Mouse (Mus musculus): ENCODE measurements at regions not wholly inside any gene's neighbourhood (a gene's known extent, or its start where the extent isn't known, plus 50 kb on each side); places are given as distances from the start of the nearest gene placed in this dataset.

DNA sequence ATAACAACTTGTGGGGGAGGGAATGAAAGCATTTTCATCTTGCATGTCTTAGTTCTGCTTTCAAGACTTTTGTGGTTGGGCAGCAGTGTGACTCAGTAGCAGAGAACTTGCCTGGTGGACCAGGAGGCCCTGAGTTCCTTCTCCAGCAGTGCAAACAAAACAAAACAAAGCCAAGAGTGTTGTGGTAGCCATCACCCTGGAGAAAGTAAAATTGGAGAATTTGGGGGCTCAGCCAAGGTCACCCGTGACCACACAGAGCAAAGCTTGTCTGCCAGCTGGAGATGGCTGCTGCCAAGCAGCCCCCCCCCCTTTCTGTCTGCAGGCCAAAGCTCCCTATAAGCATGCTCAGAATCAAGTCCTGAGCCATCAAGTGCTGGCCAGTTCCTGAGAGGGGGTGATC, 279.2 kb downstream of the Bcor start:
- ATAC-seq (replicated peaks; ENCODE audit: low FRiP score, poor library complexity, severe bottlenecking), result no peak

DNA sequence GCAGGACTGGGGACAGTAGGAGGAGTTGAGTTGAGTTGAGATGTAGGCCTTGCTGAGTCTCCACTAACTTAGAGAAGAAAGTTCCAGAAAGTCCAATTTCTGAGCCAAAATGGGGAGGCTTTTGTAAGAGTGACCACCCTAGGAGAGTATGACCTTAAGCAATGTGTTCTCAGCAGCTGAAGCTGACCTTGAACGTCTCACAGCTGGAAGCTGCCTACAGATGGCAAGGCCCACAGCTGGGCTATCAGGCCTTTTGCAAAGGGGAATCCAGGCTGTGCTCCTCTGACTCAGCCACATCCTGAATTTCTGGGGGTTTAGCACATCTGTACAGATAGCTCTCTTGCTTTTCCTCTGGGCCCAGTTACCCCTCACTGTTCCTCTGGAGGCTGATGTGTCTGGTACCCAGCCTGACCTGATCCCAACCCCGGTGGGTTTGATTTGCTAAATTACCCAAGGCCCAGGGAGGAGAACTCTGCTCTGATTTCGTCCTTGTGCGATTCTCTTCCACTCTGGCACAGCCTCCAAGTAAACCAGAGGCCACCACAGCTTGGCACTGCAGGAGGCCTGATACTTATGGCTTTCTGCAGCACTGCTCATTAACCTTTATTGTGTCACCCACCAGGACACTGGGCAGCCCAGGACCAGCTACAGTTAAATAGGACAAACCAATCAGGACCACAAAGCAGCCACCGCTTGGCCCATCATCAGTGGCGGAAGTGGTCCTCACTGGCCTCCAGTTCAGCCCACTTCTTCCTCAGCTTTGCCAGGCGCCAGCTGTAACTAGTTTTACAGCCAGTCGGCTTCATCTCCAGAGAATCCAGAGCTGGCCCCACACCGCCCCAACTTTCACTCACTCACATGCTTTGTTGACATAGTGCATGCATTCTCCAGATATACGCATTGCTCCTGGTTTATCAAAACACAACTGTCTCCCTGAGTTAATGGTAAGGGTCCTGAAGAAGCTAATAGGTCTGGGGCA, 276.1 kb downstream of the Bcor start:
- no peak for ATAC-seq (replicated peaks; ENCODE audit: low FRiP score, poor library complexity, severe bottlenecking)

DNA sequence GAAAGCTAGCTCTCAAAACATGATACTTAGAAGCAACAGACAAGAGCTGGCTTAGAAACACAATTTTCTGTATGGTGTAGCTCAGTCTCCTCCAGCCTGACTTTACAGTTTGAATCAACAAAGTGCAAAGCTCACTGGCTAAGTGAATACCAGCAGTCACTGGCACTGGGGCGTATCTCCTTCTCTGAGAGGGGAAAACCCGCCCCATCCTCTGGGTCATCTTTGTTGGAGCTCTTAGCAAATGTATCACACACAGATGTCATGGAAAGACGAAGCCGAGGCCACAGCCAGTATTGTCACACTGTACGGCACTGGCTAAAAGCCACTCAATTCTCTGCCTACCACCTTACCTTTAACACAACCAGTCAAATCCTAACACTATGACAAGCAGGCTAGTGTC, 267.8 kb downstream of the Bcor start:
- no peak for ATAC-seq (replicated peaks; ENCODE audit: low FRiP score, poor library complexity, severe bottlenecking)

DNA sequence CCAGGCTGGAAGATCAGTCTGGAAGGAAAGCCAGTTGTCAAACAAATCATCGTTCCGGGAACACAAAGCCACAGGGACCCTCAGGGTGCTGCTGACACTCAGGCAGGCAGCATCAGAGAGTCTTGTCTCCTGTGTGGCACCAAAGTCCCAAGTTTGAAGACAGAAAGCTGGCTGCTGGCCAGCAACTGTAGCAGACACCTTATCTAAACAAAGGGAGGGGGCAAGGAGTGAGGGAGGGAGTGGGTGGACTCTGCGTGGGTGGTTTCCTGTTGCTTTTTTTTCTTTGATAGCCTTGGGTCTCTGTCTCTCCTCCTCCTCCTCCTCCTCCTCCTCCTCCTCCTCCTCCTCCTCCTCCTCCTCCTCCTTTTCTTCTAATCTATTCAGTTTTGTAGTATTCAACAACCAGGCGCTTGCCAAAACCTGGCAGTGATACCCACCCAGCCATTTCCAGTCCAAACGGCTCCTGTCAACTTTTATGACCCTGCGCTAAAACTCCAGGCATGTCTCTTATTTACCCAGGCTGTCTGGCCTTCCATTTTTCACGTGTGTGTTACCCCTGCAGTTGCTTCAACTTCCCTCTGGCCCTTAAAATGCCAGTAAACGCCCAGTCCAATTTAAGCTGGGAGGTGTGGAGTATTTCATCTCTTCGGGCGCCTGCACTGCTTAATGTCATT, 266.4 kb downstream of the Bcor start:
- no peak for ATAC-seq (replicated peaks; ENCODE audit: low FRiP score, poor library complexity, severe bottlenecking)

DNA sequence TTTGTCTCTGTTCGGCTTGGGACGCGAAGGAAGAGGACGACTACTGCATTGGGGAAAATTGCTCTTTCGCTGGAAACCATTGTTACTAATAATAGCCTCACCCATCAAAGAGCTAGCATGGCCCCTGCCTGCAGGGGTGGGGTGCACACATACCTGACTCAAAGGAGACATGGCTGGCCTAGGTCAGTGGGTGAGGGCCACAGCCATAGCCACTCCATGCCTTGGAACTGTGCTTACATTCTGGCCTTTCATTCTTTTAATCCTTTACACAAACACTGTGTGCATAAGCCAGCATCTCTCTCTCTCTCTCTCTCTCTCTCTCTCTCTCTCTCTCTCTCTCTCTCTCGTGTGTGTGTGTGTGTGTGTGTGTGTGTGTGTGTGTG, 265.9 kb downstream of the Bcor start:
- ATAC-seq (replicated peaks; ENCODE audit: low FRiP score, poor library complexity, severe bottlenecking), result no peak

DNA sequence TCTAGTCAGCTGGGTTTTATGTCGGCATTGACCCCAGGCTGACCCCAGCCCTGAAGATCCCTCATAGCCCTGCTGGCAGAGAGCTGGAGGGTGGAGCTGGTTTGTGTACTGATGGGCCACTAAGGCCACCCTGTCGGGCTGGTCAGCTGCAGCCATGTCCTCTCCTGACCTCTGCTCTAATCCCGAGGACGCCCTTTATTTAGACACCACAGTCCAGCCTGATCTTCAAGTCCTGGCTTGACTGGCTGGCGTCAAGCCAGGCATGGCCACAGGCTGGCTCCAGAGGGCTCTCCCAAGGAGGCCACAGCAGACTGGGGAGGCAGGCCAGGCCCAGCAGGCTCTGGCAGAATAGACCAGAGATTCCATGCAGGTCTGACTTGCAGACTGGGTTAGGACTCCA, 264.8 kb downstream of the Bcor start:
- no peak for ATAC-seq (replicated peaks; ENCODE audit: low FRiP score, poor library complexity, severe bottlenecking)

DNA sequence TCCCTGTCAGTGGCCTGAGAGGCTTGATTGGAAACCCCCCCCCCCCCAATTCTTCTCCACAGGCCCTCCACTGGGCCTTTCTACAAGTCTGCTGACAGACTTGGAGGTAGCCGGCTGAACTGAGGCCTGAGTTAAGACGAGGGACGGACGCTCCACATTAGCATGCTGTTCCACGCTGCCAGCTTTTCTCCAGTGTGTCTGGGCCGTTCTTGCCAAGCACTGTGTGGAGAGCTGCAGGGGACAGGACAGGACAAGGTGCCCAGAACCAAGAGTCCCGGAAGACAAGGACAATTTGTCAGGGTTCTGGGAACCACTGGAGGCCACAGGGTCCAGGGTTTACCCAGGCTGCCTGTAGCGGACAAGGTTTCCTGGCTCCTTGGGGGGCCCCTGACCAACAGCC, 261.9 kb downstream of the Bcor start:
- ATAC-seq (replicated peaks; ENCODE audit: low FRiP score, poor library complexity, severe bottlenecking), result no peak

DNA sequence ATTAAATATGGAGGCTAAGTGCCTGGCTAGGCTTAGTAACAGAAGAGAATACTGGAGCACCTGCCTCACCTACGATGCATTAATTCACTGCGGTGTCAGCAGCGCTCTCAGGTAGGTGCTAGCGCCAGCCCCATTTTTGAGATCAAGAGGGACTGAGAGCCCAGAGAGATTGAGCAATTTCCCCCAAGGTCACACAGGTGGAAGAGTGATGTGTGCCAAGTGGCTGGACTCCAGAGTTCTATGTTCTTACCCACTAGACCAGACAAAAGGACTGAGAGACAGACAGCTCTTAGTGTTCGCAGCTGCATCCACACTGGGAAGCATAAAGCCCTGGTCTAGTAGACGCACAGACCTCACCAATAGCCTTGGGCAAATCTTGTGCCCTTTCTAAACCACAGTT, 261.1 kb downstream of the Bcor start:
- ATAC-seq (replicated peaks; ENCODE audit: low FRiP score, poor library complexity, severe bottlenecking), result no peak

DNA sequence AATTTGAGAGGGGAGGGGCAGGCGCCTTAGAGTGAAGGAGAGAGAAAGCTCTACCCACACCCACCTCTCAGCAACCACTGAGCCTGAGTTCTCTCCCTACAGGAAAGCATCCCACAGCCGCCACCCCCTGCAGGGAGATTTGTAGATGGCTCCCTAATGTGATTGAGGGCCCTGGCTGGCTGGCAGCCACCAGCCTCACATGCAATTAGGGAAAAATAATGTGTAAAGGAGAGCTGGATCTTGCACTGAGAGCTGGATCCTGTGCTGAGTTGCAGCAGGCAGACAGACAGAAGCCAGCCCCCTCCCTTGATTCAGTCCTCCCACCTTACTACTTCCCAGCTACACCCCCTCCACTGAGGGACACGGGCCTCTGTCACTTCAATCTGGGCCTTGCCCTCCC, 260.2 kb downstream of the Bcor start:
- ATAC-seq (replicated peaks; ENCODE audit: low FRiP score, poor library complexity, severe bottlenecking), result no peak

DNA sequence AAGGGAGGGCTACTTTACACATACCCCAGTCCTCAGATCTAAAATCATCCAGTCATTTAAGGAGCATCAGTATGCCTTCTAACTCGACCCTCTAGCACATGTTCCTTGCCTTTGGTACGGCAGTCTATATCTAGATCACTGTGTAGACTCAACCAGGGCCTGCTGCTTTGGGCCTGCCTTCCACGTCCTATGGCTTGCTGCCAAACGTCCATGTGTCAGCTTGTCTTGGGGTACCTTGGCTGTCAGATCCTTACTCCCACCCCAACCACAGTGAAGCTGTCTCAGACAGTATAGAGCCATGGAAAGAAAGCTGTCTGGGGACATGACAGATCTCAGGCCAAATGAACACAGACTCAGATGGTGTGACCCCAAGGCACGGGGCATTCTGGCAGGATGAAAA, 258.4 kb downstream of the Bcor start:
- ATAC-seq (replicated peaks; ENCODE audit: low FRiP score, poor library complexity, severe bottlenecking), result no peak

DNA sequence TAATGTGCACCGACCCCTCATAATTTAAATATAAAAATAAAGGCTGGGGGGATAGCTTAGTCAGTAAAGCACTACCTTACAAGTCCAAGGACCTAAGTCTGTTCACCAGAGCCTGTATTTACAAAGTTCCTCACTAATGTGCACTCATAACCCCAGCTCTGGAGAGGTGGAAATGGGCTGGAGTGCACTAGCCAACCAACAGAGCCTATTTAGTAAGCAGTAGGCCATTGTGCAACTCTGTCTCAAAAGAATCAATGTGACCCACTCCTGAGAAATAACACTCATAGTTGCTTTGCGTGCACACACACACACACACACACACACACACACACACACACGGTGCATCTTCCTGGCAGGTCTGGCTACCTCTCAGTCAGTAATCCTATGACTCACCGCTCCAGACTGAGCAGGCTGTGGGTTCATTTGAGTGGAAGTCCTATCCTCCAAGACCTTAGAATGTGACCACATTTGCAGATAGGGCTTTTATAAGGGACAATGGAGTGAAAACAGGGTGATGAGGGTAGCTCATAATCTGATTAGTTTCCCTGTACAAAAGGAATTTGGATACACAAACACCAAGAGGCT, 256.9 kb downstream of the Bcor start:
- no peak for ATAC-seq (replicated peaks; ENCODE audit: low FRiP score, poor library complexity, severe bottlenecking)

DNA sequence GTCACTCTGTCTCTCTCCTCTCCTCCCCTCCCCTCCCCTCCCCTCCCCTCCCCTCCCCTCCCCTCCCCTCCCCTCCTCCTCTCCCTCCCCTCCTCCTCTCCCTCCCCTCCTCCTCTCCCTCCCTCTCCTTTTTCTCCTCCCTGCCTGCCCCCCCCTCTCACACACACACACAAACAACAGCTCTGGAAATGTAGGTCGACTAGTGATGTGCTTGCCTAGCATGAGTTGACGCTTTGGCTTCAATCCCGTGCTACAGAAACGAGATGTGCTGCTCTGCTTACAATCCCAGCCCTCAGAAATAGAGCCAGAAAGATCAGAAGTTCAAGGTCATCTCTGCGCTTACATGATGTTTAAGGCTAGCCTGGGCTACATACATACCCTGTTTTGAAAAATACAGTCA, 254.9 kb downstream of the Bcor start:
- ATAC-seq (replicated peaks; ENCODE audit: low FRiP score, poor library complexity, severe bottlenecking), result no peak

DNA sequence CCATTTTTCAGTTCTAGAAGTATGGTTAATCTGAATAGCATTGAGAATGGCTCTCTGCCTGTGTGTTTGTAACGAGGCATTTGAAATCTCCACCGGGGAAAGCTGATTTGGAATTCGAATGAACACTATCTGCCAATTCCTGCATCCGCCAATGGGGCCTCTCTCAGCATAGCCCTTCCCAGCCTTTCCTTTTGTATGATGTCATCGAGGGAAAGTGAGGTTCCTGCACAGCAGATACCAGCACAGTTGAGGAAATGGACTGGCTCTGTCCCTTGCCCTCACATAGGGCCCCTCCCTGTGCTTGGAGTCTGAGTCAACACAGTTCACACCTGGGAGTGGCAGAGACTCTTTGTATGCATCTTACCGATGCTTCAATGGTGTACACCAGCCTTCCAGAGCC, 253.0 kb downstream of the Bcor start:
- no peak for ATAC-seq (replicated peaks; ENCODE audit: low FRiP score, poor library complexity, severe bottlenecking)

DNA sequence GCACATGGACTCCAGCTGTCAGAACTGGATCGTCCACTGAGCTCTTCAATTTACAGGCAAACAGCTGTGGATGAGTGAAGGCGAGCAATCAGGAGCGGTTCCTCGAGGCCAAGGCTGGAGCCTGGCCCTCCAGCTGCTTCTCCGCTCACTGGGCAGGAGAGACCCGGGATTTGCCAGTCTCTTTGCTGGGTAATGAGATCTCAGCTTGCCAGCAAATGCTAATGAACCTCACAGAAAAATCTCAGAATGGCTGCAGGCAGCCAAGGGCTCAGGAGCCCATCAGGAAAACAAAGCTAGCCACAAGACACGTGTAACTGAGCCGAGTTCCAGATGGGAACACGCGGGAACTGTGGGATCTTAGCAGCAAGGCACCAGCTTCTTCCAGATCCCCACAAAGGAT, 244.2 kb downstream of the Bcor start:
- ATAC-seq (replicated peaks; ENCODE audit: low FRiP score, poor library complexity, severe bottlenecking), result no peak

DNA sequence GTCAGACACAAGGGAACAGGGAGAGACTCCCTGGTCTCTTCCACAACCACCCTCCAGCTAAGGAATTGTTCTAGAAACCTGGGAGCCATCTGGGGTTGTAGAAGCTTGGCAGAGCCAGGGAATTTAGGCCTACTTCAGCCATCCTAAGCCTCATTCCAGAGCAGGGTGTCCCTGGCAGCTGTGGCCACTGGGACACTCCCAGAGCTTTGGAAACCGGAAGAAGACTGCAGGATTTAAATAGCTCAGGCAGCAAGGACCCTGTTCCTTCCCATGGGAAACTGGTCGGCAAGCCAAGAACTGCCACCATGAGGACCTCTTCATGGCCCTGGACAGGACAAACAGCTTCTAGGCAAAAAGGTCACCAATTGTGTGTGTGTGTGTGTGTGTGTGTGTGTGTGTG, 239.9 kb downstream of the Bcor start:
- no peak for ATAC-seq (replicated peaks; ENCODE audit: low FRiP score, poor library complexity, severe bottlenecking)

DNA sequence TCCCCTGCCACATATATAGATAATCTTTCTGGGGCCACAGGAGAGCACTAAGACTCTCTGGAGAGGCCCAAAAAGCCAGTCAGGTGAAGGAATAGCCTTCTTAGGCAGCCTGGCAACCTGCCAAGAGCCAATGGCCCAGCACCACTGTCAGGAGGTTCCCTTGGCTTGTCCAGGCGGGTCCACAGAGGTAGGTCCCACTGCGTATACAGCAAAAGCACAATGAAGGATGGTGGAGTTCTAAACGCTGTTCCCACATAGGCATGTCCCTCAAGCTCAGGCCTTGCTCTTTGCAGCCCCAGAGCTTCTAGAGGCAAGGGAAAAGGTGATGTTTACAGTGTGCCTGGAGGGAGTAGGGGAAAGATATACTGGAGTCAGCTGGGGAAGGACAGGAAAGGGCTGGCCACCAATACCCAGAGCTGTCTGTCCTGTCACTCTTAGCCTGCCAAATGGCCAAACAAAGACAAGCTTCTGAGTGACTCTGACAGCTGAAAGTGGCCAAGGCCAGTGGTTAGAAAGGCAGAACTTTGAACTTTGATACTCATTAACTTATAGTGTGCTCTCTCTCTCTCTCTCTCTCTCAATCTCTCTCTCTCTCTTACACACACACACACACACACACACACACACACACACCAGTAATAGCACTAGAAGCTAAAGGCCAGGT, 235.4 kb downstream of the Bcor start:
- no peak for ATAC-seq (replicated peaks; ENCODE audit: low FRiP score, poor library complexity, severe bottlenecking)

DNA sequence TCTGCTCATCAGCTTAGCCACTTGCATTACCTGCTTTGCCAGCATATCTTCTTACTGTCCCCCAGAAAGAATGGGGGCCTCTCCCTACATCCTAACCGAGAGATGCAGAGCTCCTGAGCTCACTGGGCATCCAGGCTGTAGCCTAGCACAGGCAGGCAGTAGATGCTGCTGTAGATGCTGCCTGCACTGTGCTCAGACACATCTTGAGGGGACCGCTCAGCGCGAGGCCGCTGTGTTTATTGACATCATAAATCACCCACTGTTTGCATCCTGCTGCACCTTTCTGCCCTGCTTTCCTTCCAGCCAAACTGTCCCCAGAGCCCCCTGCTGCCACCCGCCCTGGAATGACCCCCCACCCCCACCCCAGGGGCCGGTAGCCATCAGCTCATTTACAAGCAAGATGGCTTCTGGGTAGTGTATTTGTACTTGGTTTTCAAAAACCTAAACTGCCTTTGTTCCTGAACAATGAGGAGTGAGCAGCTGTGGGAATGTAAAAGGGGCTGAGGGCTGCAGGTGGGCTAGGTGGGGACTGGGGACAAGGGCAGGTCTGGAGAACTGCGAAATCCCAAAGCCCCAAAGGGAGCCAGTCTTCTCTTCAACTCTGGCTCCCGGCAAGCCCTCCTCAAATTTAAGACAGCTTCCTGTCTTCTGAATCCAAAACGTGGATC, 233.2 kb downstream of the Bcor start:
- no peak for ATAC-seq (replicated peaks; ENCODE audit: low FRiP score, poor library complexity, severe bottlenecking)

DNA sequence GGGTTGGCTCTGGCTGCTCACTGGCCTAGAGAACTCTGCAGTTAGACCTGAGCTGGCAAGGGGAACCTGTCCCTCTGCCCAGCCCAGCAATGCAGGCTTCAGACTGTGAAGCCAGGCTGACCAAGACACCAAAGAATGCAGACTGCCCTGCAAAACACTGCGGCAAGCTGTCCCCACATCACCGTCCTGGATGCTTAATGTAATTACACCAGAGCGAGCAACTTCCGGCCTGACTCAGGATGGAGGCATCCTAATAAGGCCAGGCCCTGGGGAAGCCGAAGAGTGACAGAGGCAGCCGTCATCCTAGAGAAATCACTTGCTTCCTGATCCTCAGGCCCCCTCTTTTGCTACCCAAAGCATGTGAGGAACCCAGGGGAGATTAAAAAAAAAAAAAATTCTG, 230.7 kb downstream of the Bcor start:
- no peak for ATAC-seq (replicated peaks; ENCODE audit: low FRiP score, poor library complexity, severe bottlenecking)

DNA sequence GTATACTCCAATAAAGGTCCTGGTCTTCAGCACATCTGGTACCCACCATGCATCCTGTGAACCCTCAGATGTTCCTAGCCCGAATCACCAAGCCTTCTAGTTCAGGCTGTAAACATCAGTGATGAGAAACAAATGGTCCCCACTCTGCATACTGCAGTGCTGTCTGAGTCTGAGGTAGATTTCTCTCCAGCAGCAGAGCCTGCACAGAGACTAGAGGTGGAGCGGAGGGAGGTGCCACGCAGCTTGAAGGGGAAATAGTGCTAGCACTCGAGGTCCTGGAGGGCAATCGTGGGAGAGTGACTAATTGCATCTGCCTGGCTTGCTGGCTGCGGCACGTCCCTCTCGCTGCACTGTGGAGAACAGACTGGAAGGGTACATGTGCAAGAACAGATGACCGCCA, 228.7 kb downstream of the Bcor start:
- no peak for ATAC-seq (replicated peaks; ENCODE audit: low FRiP score, poor library complexity, severe bottlenecking)

DNA sequence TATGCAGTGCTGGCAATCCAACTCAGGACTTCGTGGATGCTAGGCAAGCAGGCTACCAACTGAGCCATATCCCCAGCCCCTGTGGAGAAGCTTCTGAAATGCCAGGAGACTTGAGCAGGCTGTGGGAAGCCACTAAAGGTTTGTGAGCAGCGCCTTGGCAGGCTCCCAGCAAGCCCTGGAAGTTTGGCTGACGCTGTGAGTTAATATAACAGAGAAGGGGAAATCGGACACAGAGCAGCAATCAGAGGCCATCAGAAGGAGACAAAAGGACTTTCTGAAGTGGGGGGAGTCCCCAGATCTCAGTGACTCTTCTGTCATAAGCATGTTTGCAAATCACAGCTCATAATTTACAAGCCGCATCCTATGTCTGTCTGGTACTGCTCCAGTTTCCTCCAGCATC, 224.8 kb downstream of the Bcor start:
- no peak for ATAC-seq (replicated peaks; ENCODE audit: low FRiP score, poor library complexity, severe bottlenecking)

Measured in erythroid progenitor cell, adult 5-6 weeks (primary cell).